Mouse (Mus musculus) CH12F3 (cell line): ENCODE measurements around the gene Vdac2.

Source experiments
- in situ Hi-C: fragments of 300-500 bp; cut with MboI; formaldehyde crosslinking; loops from 2 replicates; pipeline ENCODE4 v1.14.3; 2020; ENCODE audit warnings: low sequenced_read_pairs

Vdac2 gene

DNA sequence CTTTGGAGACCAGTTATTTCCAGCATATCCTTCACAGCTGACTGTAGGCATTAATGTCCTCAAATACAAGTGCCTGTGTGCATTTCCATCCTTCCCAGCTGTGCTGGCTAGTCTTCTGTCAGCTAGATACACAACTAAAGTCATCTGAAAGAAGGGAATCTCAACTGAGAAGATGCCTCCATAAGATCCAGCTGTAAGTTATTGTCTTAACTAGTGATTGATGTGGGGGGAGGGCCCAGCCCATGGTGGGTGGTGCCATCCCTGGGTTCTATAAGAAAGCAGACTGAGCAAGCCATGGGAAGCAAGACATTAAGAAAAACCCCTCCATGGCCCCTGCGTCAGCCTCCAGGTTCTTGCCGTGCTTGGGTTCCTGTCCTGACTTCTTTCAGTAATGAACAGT, at the start of gene Vdac2:
Gene Vdac2 (plus strand): TSS at position 301 of the 400 bp plus-strand sequence.
- in situ Hi-C loops = no loop called here

DNA sequence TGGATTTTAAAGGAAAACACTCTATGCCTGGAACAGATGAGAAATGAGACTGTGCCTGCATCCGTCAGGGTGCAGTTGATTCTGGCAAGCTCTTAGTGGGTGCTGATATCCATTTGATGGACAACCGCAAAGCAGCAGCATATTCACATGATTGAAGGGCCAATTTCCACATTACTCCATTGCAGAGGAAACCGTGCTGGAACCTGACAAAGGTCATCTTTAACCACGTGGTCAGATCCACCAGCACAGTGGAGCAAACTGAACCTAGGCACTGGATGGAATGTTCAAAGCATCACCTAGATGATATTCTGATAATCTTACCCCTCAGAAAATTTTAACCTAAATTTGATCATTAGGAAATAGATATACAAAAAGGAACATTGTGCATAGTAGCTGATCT, 48.8 kb upstream of the Vdac2 start:
- in situ Hi-C loops = no loop called here

DNA sequence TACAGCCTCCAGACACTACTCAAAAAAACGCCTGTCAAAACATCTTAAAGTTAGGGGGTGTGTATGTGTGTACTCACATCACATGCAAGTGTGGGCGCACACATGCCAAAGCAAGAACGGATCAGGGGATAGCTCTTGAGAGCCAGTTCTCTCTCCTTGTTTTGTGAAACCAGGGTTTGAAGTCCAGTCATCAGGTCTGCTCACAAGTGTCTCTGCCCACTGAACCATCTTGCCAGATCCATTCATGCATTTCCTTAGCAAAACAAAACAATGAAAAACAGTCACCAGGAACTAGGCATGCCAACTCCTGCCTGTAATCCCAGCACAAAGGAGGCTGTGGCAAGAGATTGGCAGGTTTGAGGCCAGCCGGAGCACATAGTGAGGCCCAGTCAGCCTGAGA, 38.5 kb upstream of the Vdac2 start:
- in situ Hi-C loops = no loop called here

DNA sequence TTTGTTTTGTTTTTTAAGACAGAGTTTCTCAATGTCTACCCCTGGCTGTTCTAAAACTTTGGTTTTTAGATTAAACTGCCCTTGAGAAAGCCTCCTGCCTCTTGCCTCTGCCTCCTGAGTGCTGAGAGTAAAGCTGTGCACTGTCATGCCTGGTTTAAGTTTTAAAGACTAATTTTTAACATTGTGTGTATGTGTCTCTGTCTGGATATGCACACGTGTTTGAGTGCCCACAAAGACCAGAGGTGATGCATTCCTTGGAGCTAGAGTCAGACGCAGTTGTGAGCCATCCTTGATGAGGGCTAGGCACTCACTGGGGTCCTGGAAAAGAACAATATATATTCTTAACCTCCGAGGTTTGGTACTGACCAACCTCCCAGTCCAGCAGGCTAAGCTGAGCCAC, 37.7 kb upstream of the Vdac2 start:
- in situ Hi-C loops = no loop called here

DNA sequence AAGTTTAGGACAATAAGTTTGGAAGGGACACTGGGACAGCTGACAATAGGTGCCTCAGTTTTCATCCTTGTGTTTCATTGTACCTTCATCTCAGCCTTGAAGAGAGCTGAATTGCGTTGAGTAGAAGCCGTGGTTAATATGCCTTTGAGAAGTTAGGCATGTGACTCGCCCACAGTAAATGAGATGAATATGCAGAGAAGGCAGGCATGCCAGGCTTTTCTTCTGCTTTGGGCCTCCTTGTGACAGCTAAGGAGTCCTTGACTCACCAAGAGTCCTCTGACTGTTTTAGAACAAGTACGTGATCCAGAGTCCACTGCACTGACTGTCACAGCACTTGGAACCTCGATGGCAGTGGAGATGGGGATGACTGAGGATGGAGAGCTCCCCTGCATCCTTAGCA, 36.9 kb upstream of the Vdac2 start:
- in situ Hi-C loops = no loop called here

DNA sequence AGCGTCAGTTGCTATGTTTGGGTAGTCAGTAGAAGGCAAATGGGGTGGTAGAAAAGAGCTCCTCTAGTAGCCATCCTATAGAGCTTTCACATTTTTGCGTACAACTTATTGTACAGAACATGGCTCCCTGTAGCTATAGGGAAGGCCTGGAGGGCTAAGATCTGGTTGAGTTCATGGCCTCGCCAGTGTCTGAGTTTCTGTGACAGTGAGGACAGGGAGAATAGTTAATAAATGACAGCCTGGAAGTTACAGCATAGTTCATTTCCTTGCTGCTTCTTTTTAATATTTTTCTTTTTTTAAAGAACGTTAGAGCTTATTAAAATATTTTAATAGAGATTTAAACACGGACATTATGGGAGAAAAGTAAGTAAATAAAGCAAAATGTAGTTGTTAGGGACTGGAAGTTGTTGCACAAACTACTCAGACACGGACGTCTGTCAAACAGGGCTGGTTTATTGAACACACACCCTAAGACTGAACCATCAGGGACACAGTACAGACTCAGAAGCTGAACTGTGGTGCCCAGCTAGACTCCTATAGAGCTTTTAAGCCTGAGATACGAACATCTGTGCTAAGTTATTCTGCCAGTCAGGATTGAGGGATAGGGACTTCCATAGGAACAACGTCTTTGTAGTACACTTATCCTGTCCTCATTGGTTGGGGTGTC, 34.3 kb upstream of the Vdac2 start:
- in situ Hi-C loops = no loop called here

DNA sequence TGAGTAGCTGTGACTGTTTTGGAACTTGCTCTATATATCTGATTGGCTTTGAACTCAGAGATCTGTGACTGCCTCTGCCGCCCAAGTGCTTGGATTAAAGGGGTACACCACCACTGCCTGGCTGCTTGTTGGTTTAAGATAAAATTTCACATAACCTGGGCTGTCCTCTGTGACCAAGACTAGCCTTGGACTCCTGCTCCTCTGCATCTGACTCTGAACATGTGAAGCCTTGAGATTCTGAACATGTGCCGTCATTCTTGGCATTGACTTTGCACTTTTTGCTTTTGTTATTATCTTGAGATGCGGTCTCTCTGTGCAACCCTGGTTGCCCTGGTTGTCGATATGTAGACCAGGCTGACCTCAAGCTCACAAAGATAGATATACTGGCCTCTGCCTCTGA, 33.3 kb upstream of the Vdac2 start:
- in situ Hi-C loops = no loop called here

DNA sequence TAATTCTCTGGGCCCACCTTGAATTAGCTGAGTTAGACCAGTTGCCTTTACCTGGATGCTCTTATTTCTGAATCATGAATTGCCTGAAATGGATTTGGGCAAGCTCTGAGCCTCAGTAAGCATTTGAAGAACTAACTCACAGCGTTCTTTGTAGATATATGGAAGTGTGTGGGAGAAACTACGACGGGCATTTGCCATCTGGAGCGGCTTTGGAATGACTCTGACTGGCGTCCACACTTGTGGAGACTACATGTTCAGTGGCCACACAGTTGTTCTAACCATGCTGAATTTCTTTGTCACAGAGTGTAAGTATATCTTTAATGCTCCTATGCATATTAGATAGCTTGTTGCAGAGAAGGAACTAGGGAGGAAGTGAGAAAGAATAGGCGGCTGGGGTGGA, 32.8 kb upstream of the Vdac2 start:
- in situ Hi-C loops = no loop called here

DNA sequence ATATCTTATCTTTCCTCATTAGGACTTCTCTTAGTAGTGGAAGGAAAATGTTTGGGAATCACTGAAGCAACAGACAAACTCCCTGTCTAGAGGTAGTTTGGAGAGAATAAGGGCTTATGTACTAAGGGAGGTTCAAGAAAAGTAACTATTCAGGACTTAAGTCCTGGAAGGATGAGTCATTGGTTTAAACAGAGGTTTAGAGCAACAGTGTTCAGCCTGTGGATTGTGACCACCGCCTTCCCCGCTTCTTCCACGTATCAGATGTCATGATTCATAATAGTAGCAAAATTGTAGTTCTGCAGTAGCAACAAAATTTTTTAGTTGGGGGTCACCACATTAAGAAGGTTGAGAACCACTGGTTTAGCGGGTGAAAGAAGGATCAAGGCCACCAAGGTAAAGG, 24.4 kb upstream of the Vdac2 start:
- in situ Hi-C loops = no loop called here

DNA sequence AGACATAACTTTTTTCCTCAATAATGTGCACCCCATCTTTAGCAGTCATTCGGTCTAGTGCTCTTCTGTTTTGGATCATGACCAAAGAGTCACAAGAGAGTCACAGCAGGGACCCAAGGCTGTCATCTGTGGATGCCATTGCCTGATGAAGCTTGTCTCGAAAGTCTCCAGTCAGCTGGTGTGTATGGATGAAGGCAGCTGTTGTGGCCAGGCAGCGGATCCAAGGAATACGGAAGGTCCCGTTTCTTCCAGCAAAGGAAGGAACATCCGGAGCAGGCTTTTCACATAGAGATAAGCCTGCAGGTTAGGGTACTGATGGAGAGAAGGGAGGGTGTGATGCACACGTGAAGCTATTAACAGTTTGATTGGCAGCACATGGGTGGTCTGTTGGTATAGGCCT, 23.4 kb upstream of the Vdac2 start:
- in situ Hi-C loops = no loop called here

DNA sequence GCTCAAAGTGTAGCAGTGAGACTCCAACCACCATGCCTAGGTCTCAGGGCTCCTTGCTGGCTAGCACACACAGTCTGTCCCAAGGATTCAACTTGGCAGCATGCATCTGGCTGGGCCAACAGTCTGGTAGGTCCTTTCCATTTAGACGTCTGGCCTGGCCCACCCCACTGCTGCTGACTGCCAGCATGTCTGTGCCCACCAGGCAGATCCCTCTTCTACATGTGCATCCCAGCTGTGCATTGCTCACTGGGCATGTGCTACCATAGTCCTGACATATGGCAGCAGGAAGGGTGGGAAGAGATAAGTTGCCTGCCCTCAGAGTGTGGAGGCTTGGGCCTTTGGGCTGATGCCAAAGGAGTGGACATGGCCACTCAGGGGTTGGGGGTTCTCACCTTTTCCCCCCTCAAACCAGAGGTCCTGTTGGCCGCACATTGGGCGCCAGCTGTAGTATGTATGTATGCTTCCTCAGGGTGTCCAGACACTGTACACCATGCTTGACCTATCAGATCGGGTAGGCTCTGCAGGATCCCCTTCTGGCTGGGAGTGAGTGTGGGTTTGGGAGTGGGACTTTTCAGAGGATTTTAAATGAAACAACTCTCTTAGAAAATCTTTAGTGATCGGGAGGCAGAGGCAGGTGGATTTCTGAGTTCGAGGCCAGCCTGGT, 22.4 kb upstream of the Vdac2 start:
- in situ Hi-C loops = no loop called here

DNA sequence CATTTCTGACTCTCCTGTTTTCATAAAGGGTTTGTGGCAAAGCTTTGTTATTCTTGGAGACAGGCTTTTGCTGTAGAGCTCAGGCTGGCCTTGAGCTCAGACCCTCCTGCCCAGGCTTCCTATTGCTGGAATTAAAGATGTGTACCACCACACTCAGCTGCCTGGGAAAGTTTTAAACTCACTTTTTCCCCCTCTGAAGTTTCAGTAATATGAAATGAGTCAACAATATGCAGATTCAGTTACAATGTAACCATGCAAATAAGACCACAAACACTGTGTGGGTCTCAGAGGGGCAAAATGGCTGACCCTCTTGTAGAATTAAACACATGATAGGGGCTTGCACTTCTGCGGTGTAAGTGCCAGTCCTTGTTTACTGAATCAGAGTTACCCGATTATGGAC, 18.8 kb upstream of the Vdac2 start:
- in situ Hi-C loops = no loop called here

DNA sequence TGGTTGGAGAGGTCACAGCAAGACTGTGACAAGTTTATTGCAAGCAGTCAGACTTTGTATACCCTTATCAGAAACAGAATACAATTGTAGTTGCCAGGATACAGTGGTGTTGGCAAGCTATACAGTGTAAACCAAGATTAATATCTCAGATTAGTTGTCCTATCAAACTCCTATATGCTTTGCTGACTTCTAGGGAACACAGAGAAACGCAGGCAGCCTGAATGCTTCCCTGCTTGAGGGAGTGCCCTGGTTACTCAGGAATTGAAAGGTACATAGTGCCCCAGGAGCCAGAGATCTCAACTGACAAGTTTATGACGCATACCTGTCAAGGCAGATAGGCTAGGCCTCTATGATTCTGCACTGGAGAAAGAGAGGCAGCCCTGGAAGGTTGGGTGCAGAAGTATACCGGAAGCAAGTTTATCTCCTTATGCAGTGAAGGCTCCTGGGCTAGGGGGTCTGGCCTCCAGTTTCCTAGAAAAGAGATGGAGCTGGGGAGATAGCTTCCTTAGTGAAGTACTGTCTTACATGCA, 18.3 kb upstream of the Vdac2 start:
- in situ Hi-C loops = no loop called here

DNA sequence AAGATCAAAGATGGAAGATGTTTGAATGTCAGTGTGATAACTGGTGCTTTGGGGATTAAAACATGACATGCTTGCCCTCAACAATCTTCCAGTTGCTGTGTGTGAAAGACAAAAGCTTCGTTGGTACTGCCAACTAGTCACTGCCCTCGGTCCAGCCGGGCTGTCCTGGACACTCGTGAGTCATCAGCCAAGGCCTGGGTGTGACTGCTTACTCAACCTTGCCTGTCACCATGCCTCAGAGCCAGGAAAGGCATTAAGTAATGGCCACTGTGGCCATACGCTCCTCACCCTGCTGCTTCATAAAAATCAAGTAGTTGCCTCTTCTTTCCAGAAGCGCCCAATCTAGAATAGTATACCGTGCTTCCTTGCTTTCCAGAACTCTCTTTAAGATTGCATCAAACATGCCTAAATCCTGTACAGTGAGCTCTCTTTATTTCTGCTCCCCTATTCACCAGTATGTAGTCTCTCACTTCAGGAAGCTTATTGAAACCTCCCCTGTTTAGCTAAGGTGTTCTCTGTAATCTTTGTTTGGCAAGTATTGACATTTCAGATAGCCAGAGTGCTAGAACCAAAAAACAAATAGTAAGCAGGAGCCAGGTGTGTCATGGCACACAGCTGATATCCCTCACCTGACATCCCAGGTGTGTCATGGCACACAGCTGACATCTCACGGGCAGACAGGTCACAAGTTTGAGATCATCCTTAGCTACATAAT, 16.7 kb upstream of the Vdac2 start:
- in situ Hi-C loops = no loop called here

DNA sequence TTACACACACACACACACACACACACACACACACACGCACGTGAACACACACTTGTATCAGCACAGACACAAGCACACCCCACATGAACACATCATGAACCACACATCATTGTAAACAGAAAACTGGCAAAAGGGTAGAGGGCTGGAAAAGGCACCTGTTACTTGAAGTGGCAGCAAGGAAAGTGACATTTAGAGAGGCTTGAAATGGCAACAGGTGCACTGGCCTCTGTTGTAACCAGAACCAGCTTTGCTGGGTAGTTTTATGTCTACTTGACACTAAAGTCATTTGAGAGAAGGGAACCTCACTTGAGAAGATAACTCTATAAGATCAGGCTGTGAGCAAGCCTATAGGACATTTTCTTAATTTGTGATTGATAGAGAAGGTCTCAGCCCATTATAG, 15.6 kb upstream of the Vdac2 start:
- in situ Hi-C loops = no loop called here

DNA sequence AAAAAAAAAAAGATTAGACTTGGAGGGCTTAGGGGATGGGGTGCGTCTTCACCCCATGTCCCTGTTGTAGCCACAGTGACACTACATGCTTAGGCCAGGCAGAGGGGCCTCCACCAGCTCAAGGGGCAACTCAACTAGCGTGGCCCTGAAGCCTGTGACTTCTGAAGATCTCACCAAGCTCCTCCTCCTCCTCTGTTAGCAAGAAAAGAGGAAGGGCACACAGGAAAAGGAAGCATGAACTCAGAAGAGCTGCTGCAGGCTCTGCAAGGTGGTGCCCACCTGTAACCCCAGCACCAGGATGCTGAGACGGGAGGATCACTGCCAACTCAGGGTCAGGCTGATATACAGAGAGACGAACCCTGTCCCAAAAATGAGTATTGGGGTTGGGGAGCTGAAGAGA, 13.7 kb upstream of the Vdac2 start:
- in situ Hi-C loops = no loop called here

DNA sequence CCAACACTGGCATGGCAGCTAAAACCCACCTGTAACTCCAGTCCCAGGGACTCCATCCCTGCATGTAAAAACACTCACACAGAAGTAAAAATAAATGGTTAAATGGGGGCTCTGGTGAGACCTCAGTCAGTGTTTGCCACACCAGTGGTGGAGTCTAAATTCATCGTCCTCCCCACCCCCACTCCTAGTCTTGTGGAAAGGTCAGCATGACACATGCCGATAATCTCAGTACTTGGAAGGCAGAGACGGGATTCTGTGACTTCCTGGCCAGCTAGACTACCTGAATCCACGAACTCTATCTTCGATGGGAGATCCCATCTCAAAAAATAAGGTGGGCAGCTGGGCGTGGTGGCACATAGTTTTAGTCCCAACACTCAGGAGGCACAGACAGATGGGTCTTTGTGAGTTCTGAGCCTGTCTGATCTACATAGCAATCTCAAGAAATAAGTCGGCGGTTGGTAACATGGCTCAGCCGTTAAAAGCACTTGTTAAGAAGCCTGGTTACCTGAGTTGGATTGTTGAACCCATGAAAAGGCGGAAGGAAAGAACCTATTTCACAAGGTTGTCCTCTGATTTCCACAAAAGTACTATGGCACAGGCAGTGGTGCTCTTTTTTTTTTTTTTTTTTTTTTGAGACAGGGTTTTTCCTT, 13.2 kb upstream of the Vdac2 start:
- in situ Hi-C loops = no loop called here

DNA sequence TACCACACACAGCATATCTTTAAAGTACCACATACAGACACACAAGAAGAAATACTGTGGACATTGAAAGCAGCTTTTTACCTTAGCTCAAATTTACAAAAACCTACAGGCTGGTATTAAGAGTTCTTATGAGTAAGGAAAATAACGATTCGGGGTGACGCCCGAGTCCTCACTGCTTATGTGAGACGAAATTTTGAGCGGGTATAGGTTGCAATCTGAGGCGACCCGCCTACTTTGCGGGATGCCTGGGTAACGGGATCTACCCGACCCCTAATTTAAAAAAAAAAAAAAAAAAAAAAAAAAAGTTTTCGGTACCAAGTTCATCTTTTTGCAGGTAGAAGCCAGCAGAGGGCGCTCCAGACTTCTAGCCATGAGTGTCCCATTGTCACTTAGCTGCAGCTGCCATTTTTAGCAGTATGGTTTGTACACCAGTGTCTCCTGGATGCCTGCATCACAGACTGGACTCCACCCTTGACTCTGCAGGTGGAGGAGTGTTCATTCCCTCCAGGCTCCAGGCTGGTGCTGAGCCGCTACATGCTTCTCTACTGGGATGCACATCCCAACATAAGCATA, 12.4 kb upstream of the Vdac2 start:
- in situ Hi-C loops = no loop called here

DNA sequence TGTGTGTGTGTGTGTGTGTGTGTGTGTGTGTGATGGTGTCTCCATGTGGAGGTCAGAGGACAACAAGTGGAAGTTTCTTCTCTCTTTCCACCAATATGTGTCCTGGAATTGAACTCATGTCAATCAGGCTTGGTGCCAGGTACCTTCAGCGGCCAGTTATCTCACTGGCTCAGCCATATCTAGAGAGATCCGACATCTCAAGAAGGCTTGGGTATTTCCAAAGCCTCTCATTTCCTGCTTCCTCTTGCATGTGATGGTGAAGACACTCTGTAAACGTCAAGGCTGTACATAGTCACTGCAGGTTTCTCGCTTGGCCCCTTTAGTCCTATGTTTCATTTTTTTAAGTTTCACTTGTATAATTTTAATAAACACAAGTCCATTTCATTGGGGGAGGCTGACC, 11.8 kb upstream of the Vdac2 start:
- in situ Hi-C loops = no loop called here

DNA sequence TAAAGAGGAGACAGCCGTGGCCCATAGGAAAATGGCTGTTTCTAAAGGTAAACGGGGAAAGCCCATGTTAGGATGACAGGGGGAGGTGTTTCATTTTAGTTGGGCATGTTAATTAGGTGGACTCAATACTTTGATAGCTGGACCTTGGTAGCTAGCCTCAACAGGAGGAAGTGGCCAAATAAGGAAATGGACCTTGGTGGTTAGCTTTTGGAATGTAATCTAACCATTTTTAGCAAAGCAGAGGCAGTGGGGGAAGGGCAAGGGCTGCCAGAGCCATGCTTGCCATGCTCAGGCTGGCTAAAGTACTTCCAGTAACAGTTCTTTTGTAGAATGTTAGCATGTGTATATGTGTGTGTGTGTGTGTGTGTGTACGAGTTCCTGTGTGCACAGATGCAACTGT, 11.2 kb upstream of the Vdac2 start:
- in situ Hi-C loops = no loop called here

DNA sequence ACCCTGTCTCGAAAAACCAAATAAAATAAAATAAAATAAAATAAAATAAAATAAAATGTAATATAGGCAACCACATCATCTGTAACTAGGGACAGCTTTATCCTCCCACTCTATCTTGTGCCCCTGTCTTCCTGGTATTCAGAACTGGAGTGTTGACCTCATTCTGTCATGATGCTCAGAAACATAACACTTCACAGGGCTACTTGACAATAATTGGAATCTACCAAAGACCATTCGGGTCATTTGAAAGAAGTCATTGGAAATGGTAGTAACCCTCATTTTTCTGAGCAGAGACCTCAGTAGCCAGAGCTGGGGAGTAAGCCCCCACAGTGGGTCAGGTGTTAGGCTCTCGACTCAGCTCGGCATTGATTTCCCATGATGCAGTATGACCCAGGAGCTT, 10.4 kb upstream of the Vdac2 start:
- in situ Hi-C loops = no loop called here
